Mouse (Mus musculus): Measurements from ENCODE around the gene Lama4. TPM values are rescaled to one million over a fixed set of nuclear protein-coding genes. Genes with fewer than 3 reads are reported as not detected.

Gene Lama4
- total RNA-seq, 2 experiments from 2014 or later = 7.8 to 13.2 TPM

GRCm38 (mm10) chr10:39029297-39030147 lies 64.2 kb downstream of the Lama4 start:
- H3K27ac ChIP-seq = no peak overlapping the region
- no peak overlapping the region for H3K4me3 ChIP-seq
- intact Hi-C loops (cut with DNase I) = loop anchor here (10.0 kb wide), 1 partner anchor 455 kb away; no protein-coding TSS in a partner anchor
- DNase-seq (ENCODE audit: extremely low spot score in 1 of 2, low spot score in 2 of 2) = no peak
- TF ChIP-seq CTCF (IDR thresholded peaks at IDR 0.05) = no peak

GRCm38 (mm10) chr10:39030148-39030685 lies 64.9 kb downstream of the Lama4 start:
- H3K27ac ChIP-seq = no peak overlapping the region
- no peak for TF ChIP-seq CTCF (IDR thresholded peaks at IDR 0.05)
- H3K4me3 ChIP-seq = no peak overlapping the region
- DNase-seq (ENCODE audit: extremely low spot score in 1 of 2, low spot score in 2 of 2) = no peak
- intact Hi-C loops (cut with DNase I) = no loop called here

- intact Hi-C loops (cut with DNase I) = loop anchor here (2.0 kb wide), 1 partner anchor 1967 kb away; no protein-coding TSS in a partner anchor
- no peak overlapping the region for H3K4me3 ChIP-seq
- peak; percentile 61 for TF ChIP-seq CTCF (IDR thresholded peaks at IDR 0.05)
- DNase-seq (ENCODE audit: extremely low spot score in 1 of 2, low spot score in 2 of 2) = no peak
- no peak overlapping the region for H3K27ac ChIP-seq
Observed at GRCm38 (mm10) chr10:39039564-39039963, 74.2 kb downstream of the Lama4 start.

- no peak for DNase-seq (ENCODE audit: extremely low spot score in 1 of 2, low spot score in 2 of 2)
- intact Hi-C loops (cut with DNase I) = loop anchor here (1.0 kb wide), 1 partner anchor 164 kb away; no protein-coding TSS in a partner anchor
- Histone ChIP-seq H3K27ac (no peak overlapping the region), H3K4me3 (no peak overlapping the region)
- no peak for TF ChIP-seq CTCF (IDR thresholded peaks at IDR 0.05)
Observed at GRCm38 (mm10) chr10:39040026-39040425, 74.7 kb downstream of the Lama4 start.

- no peak for TF ChIP-seq CTCF (IDR thresholded peaks at IDR 0.05)
- no peak for DNase-seq (ENCODE audit: extremely low spot score in 1 of 2, low spot score in 2 of 2)
- intact Hi-C loops (cut with DNase I) = no loop called here
- H3K27ac ChIP-seq = no peak overlapping the region
- H3K4me3 ChIP-seq = no peak overlapping the region
Observed at GRCm38 (mm10) chr10:39044476-39044995, 79.2 kb downstream of the Lama4 start.

- no peak for DNase-seq (ENCODE audit: extremely low spot score in 1 of 2, low spot score in 2 of 2)
- no peak for TF ChIP-seq CTCF (IDR thresholded peaks at IDR 0.05)
- Histone ChIP-seq H3K27ac (no peak overlapping the region), H3K4me3 (no peak overlapping the region)
- intact Hi-C loops (cut with DNase I) = no loop called here
Observed at GRCm38 (mm10) chr10:39045111-39045510, 79.8 kb downstream of the Lama4 start.

GRCm38 (mm10) chr10:39047775-39048174 lies 82.5 kb downstream of the Lama4 start:
- intact Hi-C loops (cut with DNase I) = no loop called here
- Histone ChIP-seq H3K4me3 (no peak overlapping the region), H3K27ac (no peak overlapping the region)
- no peak for DNase-seq (ENCODE audit: extremely low spot score in 1 of 2, low spot score in 2 of 2)
- no peak for TF ChIP-seq CTCF (IDR thresholded peaks at IDR 0.05)

- TF ChIP-seq CTCF (IDR thresholded peaks at IDR 0.05) = no peak
- no peak for DNase-seq (ENCODE audit: extremely low spot score in 1 of 2, low spot score in 2 of 2)
- intact Hi-C loops (cut with DNase I) = loop anchor here (10.0 kb wide), 1 partner anchor 475 kb away; no protein-coding TSS in a partner anchor
- H3K27ac ChIP-seq = peak overlapping the region; percentile 28; the same call in 1 of the 2 replicates
- no peak overlapping the region for H3K4me3 ChIP-seq
Observed at GRCm38 (mm10) chr10:39049581-39050294, 84.4 kb downstream of the Lama4 start.

- intact Hi-C loops (cut with DNase I) = loop anchor here (10.0 kb wide), 1 partner anchor 481 kb away; no protein-coding TSS in a partner anchor
- no peak for TF ChIP-seq CTCF (IDR thresholded peaks at IDR 0.05)
- DNase-seq (ENCODE audit: extremely low spot score in 1 of 2, low spot score in 2 of 2) = no peak
- no peak overlapping the region for H3K4me3 ChIP-seq
- H3K27ac ChIP-seq = no peak overlapping the region
Observed at GRCm38 (mm10) chr10:39056050-39056449, 90.7 kb downstream of the Lama4 start.

- Histone ChIP-seq H3K4me3 (no peak overlapping the region), H3K27ac (no peak overlapping the region)
- peak; percentile 48 for TF ChIP-seq CTCF (IDR thresholded peaks at IDR 0.05)
- intact Hi-C loops (cut with DNase I) = no loop called here
- no peak for DNase-seq (ENCODE audit: extremely low spot score in 1 of 2, low spot score in 2 of 2)
Observed at GRCm38 (mm10) chr10:39064732-39065131, 99.4 kb downstream of the Lama4 start.

GRCm38 (mm10) chr10:39065449-39065848 lies 100.1 kb downstream of the Lama4 start:
- DNase-seq (ENCODE audit: extremely low spot score in 1 of 2, low spot score in 2 of 2) = peak in 1 of 2 experiments; percentile 14
- TF ChIP-seq CTCF (IDR thresholded peaks at IDR 0.05) = no peak
- Histone ChIP-seq H3K4me3 (no peak overlapping the region), H3K27ac (no peak overlapping the region)
- intact Hi-C loops (cut with DNase I) = no loop called here

Data from left cerebral cortex, adult 2 months (tissue).